Mouse (Mus musculus) lung, adult 2 months (tissue): ENCODE measurements around the gene Mcrip2. TPM values are rescaled to one million over a fixed set of nuclear protein-coding genes. Genes with fewer than 3 reads are reported as not detected.

ENCODE experiments used
- DNase-seq: peaks from one replicate; pipeline ENCODE4 v3.0.0; 2022
- H3K4me1 ChIP-seq: fragments of 200-500 bp; 2 replicates; pipeline ENCODE4 v1.6.1; 2011; ENCODE audit warnings: low read length; ENCODE audit not compliant: control insufficient read depth, insufficient read depth
- H3K4me3 ChIP-seq: fragments of 200-500 bp; replicated peaks from 2 replicates; pipeline ENCODE3; 2011; ENCODE audit warnings: low read depth, mild to moderate bottlenecking, control low read depth, low read length; ENCODE audit errors: extremely low read depth
- CTCF ChIP-seq: fragments of 200-500 bp; IDR thresholded peaks from 2 replicates; pipeline ENCODE4 v1.5.1; 2011; ENCODE audit warnings: mild to moderate bottlenecking, low read length, control low read depth; ENCODE audit not compliant: insufficient read depth
- POLR2A ChIP-seq: fragments of 200-500 bp; IDR thresholded peaks from 2 replicates; pipeline ENCODE4 v1.6.1; 2011; ENCODE audit warnings: low read depth, mild to moderate bottlenecking, control low read depth, low read length, borderline replicate concordance; ENCODE audit errors: extremely low read depth
- WGBS: fragments of 180-500 bp; shearing (Covaris S2); methylation state at CpG from one replicate; pipeline ENCODE4 v1.1.7; 2018; 5-methylcytosine and 5-hydroxymethylcytosine counted together
- polyA plus RNA-seq: library from polyadenylated mRNA; depleted of rRNA; stranded (reverse); fragments of >200 nt; gene quantifications from 2 replicates; pipeline ENCODE4 v1.2.3, GENCODE M21; 2012

The Mcrip2 gene
- polyA plus RNA-seq, 1 experiment: 22.7 TPM

DNA sequence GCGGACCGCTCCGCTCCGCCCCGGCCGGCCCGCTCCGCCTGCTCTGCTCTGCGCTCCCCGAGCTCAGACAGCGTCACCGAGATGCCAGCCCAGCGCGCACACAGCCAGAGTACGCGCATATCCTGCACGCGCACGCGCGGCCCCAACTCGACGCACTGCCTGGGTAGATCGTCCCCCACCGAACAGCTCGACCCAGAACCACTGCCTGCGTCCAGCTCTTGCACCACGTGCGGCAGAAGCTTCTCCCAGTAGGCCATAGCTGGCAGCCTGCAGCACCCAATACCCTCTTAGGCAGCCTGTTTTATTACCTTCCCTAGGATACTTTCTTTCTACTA lies 31.5 kb downstream of the Mcrip2 start, which contains the start of gene Rhbdl1:
Rhbdl1 (minus strand) TSS at position 220 of the 335 bp plus-strand sequence.
- Histone ChIP-seq H3K4me3 (peak within 1 kb of the TSS; percentile 35), H3K4me1 (peaks cover 15% of the 10 kb centered on the region)
- peak; percentile 37 for DNase-seq
- WGBS: 3% methylated on average over 29 of the region's 29 CpGs
- TF ChIP-seq CTCF (no peak), POLR2A (peak; percentile 47; the same call in 1 of the 2 replicates)

DNA sequence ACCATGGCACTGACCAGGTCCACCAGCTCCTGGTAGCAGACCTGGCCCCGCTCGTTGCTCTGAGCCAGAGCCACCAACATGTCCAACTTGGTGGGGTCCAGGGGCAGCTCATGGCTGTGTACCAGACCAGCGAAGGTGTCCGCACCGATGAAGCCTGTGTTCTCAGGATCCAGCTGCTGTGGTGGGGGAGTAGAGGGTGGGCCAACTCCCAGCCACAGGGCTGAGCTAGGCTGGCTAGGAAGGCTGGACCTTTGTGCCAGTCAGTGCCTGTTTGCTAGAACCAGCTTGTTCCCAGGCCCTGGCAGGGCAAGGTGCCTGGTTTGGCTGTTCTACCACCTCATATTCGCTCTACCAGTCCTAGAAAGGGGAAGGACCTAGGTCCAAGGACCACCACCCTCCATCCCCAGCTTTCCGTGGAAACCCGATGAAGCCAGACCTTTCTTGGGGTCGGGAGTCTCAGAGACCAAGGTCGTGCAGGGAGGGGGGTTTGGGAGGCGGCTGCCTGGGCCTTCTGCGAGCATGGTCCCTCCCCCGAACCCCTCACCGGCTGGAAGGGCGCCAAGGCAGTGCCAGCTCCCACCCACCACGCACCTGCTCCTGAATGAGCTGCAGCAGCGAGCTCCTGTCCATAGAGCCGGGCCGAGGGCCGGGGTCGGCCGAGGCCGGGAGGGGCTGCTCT lies 32.0 kb downstream of the Mcrip2 start:
- Histone ChIP-seq H3K4me3 (peak overlapping the region; percentile 35), H3K4me1 (peaks cover 20% of the 10 kb centered on the region)
- no peak for DNase-seq
- 26% methylated on average over 23 of the region's 23 CpGs for WGBS
- no peak for TF ChIP-seq CTCF
- no peak for TF ChIP-seq POLR2A

DNA sequence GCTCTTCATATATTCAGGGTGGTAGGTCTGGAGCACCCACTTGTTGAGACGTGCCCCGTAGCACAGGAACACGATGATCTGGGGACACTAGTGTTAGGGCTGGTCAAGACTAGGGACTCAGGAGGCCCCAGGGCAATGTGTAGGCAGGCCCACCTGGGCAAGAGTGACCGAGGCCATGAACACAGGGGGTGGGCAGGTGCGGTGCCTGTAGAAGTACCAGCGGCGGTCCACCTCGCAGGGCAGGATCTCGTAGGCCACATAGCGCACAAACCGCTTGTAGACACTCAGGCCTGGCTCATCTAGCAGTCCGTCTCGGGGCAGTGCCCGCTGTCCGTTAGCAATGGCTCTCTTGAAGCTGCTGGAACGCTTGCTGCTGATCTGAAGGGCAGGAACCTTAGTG lies 32.7 kb downstream of the Mcrip2 start:
- WGBS: 87% methylated on average over 16 of the region's 16 CpGs
- TF ChIP-seq CTCF (no peak), POLR2A (no peak)
- peaks cover 23% of the 10 kb centered on the region for H3K4me1 ChIP-seq
- no peak for DNase-seq
- no peak overlapping the region for H3K4me3 ChIP-seq

DNA sequence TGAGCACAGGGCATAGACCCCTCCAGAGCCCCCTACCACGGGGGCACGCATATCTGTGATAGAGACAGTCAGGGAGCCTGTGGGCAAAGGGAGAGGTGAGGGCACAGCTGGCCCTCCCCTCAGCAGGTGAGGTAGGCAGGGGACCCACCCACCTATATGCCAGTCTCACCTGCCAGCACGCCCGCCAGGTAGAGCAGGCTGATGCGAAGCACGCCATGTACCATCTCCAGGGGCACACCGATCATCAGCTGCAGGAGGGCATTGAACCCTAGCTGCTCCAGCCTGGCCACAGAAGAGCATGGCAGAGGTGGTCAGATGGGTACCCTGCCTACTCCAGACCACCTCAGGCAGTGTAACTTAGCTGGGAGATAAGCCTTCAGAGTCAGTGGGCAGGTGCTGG lies 33.3 kb downstream of the Mcrip2 start:
- 86% methylated on average over 7 of the region's 7 CpGs for WGBS
- no peak for TF ChIP-seq POLR2A
- TF ChIP-seq CTCF: no peak
- H3K4me3 ChIP-seq: no peak overlapping the region
- no peak for DNase-seq
- H3K4me1 ChIP-seq: peaks cover 23% of the 10 kb centered on the region

DNA sequence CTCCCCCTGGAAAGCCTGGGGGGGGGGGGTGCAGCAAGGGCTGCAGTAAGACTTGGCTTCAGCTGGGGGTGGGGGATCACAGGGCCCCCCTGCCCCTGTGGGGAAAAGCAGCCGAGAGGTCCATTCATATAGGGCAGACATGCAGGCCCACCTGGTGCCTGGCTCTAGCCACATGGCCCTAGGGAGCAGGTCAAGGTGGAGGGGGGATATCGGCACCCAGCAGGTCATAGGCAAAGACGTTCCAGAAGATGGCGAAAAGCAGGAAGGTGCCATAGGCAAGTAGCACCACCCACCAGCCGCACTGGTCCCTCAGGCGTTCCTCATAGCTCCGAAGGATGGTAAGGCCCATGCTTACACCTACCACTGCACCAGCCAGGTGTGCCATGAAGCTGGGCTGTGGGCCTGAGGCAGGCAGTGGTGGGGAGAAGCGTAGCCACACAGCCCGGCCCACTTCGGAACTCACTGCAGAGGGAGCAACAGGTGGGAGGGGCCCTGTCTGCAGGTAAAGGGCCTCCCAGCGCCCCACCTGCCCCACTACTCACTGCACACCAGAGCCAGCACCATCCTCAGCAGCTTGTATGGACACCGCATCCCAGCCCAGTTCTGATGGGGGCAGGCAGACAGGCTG lies 33.9 kb downstream of the Mcrip2 start:
- no peak for TF ChIP-seq CTCF
- TF ChIP-seq POLR2A: no peak
- Histone ChIP-seq H3K4me1 (peaks cover 24% of the 10 kb centered on the region), H3K4me3 (no peak overlapping the region)
- WGBS: 79% methylated on average over 12 of the region's 12 CpGs
- DNase-seq: no peak

DNA sequence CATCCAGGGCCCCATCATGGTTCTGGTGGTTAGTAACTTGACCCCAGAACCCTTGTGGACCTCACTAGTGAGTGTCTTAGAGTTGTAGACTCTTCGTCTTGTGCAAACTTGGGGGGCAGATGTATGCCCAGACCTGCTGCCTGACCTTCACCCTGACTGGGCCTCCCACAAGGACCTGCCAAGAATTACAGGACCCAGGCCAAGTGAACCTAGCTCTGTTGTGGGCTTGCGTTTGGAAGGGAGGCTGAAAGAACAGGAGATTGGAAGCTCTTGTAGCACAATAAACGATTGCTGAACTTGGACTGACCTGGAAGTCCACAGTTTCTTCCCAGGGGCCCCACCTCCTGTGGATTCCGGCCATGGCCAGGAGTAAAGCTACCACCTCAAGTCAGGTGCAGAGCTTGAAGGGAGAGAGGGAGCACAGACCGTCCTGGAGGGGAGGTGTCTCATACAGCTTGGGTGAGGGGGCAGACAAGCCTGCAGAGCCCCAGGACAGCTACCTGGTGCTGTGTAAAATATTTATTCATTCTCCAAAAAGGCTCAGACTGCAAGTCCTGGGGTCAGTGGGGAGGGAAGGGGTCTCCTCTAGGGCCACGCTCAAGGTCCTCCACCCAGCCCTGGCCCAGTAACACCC lies 34.5 kb downstream of the Mcrip2 start:
- TF ChIP-seq POLR2A: no peak
- TF ChIP-seq CTCF: no peak
- 28% methylated on average over 6 of the region's 6 CpGs for WGBS
- Histone ChIP-seq H3K4me1 (peaks cover 27% of the 10 kb centered on the region), H3K4me3 (peak overlapping the region; percentile 84)
- peak; percentile 29 for DNase-seq

DNA sequence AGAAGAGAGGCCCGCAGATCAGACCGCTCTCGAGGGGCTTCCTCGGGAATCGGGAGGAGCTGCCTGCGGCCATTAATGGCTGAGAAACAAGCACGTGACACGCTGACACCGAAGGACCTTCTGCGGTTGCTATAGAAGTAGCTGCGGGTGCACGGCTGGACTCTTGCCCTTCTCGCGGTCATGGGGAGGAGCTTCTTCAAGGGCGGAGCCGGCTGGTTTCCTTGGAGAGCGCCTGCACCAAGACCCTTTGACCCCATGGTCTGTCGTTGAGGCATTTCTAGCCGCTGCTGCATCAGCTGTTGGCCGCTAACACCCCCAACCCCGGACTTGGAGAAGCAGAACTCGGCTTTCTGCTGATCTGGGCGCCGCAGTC lies 35.3 kb downstream of the Mcrip2 start, which contains the start of gene Stub1:
Stub1 (minus strand) TSS at position 114 of the 373 bp plus-strand sequence.
- under 1% methylated on average over 24 of the region's 24 CpGs for WGBS
- peaks cover 30% of the 10 kb centered on the region for H3K4me1 ChIP-seq
- TF ChIP-seq POLR2A (no peak; the same call in 1 of the 2 replicates), CTCF (no peak)
- H3K4me3 ChIP-seq: peak within 1 kb of the TSS; percentile 84
- DNase-seq: no peak

DNA sequence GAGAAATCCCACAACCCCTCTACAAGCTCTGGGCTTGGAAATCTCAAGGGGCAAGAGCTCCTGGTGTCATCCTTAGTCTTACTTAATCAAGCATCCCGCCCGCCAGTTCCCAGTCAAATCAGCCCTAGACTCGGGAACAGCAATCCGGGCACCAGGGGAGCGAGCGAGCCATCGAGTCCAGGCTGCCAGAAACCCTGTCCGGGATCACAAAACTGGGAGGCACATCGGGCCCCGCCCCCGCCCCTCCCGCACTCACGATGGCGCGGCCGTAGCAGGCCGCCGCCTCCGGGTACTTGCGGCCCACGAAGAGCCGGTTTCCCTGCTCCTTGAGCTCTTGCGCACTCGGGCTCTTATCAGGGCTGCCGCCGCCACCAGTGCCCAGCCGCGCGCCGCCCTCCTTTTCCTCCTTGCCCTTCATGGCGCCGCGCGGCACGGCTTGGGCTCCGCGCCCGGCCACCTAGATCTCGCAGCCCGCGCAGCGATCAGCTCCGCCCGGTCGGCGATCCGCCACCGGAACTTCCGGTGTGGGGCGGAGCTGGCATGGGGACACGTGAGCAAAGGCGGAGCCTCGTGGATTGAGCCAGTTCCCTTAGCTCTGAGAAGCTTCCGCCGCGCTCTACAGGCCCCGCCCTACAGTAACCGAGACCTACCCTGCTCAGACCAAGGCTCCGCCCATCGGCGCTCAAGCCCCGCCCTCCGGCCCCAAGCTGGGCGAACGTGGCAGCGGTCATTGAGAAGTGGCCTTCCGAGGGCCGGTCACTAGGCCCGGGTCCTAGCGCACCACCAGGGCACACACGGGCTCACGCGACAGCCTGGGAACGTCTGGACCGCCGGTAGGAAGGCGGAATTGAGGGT lies 35.9 kb downstream of the Mcrip2 start:
- peak; percentile 99 for DNase-seq
- under 1% methylated on average over 77 of the region's 77 CpGs for WGBS
- H3K4me3 ChIP-seq: peak overlapping the region; percentile 84
- no peak for TF ChIP-seq CTCF
- TF ChIP-seq POLR2A: peak; percentile 51
- peaks cover 31% of the 10 kb centered on the region for H3K4me1 ChIP-seq
